Mouse (Mus musculus): Measurements from ENCODE around the gene Ube2e3. TPM values are rescaled to one million over a fixed set of nuclear protein-coding genes. Genes with fewer than 3 reads are reported as not detected.

Ube2e3 gene
- polyA plus RNA-seq, 1 experiment from 2014 or later, result 224 TPM

DNA sequence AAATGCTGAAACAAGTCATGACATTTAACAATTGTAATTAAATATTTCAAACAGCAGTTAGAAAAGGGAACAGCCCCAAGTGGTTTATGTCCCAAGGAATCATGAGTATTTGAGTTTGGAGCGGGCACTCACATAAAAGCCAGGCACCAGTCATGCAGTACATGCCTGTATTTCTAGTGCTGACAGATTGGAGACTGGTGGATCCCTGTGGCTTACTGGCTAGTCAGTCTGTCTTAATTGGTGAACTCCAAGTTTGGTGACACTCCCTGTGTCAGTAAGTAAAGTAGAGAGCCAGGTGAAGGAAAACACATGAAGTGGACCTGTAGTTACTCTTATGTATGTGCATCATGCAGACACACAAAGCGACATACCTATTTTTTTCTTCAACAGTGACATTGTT is 27.3 kb downstream of the Ube2e3 start:
- H3K36me3 ChIP-seq, result no peaks in the 10 kb centered on the region
- H3K9ac ChIP-seq, result no peak overlapping the region
- H3K27me3 ChIP-seq, result no peaks in the 10 kb centered on the region
- no peaks in the 10 kb centered on the region for H3K9me3 ChIP-seq
- no peak for ATAC-seq (ENCODE audit: low FRiP score, low read depth)
- H3K4me3 ChIP-seq, result no peak overlapping the region
- H3K4me1 ChIP-seq, result 0 out of 2 replicates have a peak, but pooled peaks cover 4% of the 10 kb centered on the region
- no peak overlapping the region for H3K27ac ChIP-seq
- H3K4me2 ChIP-seq (replicated peaks), result no peak overlapping the region
- WGBS, result 82% methylated on average over 2 of the region's 2 CpGs

DNA sequence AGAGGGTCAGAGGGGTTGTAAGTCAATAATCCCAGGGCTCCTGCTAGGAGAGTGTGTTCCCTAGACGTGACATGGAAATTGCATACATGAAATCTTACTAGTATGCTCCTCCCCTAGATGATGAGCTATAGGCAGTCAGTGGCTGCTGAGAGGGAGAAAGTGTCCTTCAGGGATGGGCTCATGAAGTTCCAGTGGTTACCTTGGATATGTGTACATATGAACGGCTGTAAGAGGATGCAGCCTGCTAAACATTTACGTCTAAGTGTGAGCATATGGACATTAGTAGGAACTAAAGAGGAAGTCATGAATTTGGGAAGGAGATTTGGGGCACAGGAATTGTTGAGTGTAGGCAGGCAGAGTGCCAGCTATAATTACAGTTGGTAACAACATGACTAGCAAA is 38.0 kb downstream of the Ube2e3 start:
- H3K4me3 ChIP-seq, result no peak overlapping the region
- no peaks in the 10 kb centered on the region for H3K36me3 ChIP-seq
- no peaks in the 10 kb centered on the region for H3K9me3 ChIP-seq
- peaks cover 11% of the 10 kb centered on the region for H3K4me1 ChIP-seq
- H3K4me2 ChIP-seq (replicated peaks), result no peak overlapping the region
- H3K9ac ChIP-seq, result no peak overlapping the region
- H3K27ac ChIP-seq, result no peak overlapping the region
- no peak for ATAC-seq (ENCODE audit: low FRiP score, low read depth)
- no peaks in the 10 kb centered on the region for H3K27me3 ChIP-seq
- 34% methylated on average over 3 of the region's 3 CpGs for WGBS

DNA sequence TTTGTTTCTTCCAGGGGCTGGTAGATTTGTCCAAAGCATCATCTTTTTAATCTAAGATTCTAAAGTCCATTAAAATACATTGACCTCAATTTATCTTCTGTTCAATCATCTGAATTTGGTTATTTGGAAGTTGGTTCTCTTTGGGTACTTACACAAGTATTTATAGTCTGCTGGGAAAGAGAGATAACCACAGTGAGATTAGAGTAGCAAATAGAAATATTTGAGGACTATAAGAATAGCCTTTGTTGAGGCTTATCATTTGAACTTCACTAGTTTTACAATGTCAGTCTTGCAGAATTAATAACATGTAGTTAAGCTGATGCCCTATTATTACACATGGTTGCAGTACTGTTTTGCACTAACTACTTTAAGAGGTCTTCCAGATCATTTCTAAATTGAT is 43.6 kb downstream of the Ube2e3 start:
- no peaks in the 10 kb centered on the region for H3K27me3 ChIP-seq
- ATAC-seq (ENCODE audit: low FRiP score, low read depth), result no peak

DNA sequence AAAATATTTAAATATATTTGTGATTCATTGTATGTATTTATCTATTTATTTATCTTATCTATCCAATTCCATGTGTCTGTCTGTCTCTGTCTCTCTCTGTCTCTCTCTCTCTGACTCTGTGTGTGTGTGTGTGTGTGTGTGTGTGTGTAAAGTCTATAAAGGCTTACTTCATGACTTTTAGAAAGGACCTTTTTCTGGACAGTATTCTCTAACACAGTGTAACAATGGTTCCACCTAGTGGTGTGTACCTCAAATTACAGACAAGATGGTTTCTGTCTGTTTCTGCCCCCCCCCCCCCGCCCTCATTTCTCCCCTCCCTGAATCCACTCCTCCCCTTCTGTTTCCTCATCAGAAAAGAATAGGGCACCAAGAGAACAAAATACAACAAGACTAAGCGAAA is 46.9 kb downstream of the Ube2e3 start:
- no peaks in the 10 kb centered on the region for H3K9me3 ChIP-seq
- no peaks in the 10 kb centered on the region for H3K27me3 ChIP-seq
- no peak for ATAC-seq (ENCODE audit: low FRiP score, low read depth)
- peaks cover 6% of the 10 kb centered on the region for H3K36me3 ChIP-seq
- WGBS, result 83% methylated on average over 2 of the region's 2 CpGs
- H3K27ac ChIP-seq, result no peak overlapping the region
- no peaks in the 10 kb centered on the region; the same call in 1 of the 2 replicates for H3K4me1 ChIP-seq
- H3K9ac ChIP-seq, result no peak overlapping the region
- H3K4me2 ChIP-seq (replicated peaks), result no peak overlapping the region
- H3K4me3 ChIP-seq, result no peak overlapping the region

More for the DNA sequence above, 43.6 kb downstream of the Ube2e3 start:
- Histone ChIP-seq H3K4me2 (replicated peaks) (no peak overlapping the region), H3K36me3 (peaks cover 6% of the 10 kb centered on the region), H3K4me3 (no peak overlapping the region), H3K4me1 (no peaks in the 10 kb centered on the region; the same call in 1 of the 2 replicates), H3K27ac (no peak overlapping the region), H3K9me3 (no peaks in the 10 kb centered on the region), H3K9ac (no peak overlapping the region)

DNA sequence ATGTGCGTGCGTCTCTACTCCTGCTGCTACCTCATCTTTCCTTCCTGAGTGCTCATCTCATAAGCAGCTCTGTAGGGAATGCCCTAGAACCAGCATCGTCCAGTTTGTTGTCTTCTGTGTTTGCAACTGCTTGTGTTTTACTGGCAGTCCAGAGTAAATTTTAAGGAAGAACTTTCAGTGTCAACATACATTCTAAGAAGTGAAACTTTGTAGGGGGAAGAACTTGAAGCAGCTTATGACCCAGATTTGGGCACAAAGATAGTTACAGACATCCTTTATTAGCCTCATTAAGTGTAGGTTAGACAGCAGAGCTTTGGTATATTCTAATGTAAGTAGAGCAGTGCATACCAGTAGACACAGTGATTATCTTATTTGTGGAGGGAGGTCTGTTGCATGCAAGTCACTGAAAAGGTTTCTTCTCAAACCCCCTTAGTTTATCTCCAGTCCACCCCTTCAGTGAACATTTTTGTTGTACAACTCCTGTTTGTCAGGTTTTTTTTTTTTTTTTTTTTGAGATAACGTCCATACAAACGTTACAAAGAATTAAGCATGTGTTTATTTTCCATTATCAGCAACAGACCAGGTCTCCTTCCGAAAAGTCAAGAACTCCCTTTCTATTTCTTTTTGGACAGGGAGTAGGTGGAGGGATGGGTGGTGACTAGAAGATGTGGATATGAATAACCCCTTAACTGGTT is 55.2 kb downstream of the Ube2e3 start:
- H3K4me1 ChIP-seq, result 0 out of 2 replicates have a peak, but pooled peaks cover 4% of the 10 kb centered on the region
- H3K4me2 ChIP-seq (replicated peaks), result no peak overlapping the region
- no peak overlapping the region for H3K9ac ChIP-seq
- H3K27ac ChIP-seq, result no peak overlapping the region
- H3K36me3 ChIP-seq, result peaks cover 10% of the 10 kb centered on the region
- WGBS, result 83% methylated on average over 6 of the region's 6 CpGs
- no peaks in the 10 kb centered on the region for H3K9me3 ChIP-seq
- H3K27me3 ChIP-seq, result no peaks in the 10 kb centered on the region
- H3K4me3 ChIP-seq, result no peak overlapping the region
- ATAC-seq (ENCODE audit: low FRiP score, low read depth), result no peak

DNA sequence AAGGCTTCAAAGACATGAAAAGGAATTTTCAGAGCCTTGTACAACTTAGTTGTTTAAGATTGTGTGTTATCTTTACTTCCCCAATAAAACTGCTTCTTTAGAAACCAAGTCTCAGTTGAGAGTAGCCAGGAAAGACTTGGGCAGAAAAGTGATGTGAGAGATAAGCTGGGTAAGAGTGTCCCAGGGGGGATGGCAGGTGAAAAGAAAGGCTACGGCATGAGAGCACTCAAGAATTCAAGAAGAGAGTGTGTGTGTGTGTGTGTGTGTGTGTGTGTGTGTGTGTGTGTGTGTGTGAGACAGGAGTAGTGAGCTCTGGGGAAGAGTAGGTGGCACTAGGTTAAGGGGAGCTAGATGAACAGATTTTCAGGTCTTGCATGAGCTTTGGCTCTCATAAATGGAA is 57.9 kb downstream of the Ube2e3 start:
- no peak overlapping the region for H3K9ac ChIP-seq
- H3K9me3 ChIP-seq, result no peaks in the 10 kb centered on the region
- peaks cover 10% of the 10 kb centered on the region for H3K36me3 ChIP-seq
- no peak overlapping the region for H3K4me2 ChIP-seq (replicated peaks)
- H3K4me3 ChIP-seq, result no peak overlapping the region
- peaks cover 11% of the 10 kb centered on the region; the same call in 1 of the 2 replicates for H3K4me1 ChIP-seq
- no peak overlapping the region for H3K27ac ChIP-seq
- ATAC-seq (ENCODE audit: low FRiP score, low read depth), result no peak
- H3K27me3 ChIP-seq, result no peaks in the 10 kb centered on the region
- WGBS, result 54% methylated on average over 1 of the region's 1 CpGs

DNA sequence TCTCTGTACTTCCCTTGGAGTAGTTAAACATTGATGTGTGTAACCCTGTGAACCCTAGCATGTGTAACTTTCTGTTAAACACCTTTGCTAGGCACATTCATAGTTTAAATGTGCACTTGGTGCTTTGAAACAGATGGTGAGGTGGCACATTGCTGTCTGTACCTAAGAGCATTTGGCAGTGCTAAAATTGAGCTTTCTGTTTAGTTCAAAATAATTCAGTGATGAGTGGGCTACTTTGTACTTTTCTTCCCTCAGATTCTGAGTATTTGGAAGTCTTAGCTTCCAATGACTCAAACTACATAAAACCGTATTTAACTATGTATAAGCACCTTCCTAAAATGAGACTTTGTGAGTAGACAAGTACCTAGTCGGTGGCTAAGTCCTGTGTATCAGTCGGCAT is 59.7 kb downstream of the Ube2e3 start:
- no peak overlapping the region for H3K4me3 ChIP-seq
- H3K9me3 ChIP-seq, result no peaks in the 10 kb centered on the region
- H3K36me3 ChIP-seq, result peaks cover 5% of the 10 kb centered on the region; the same call in 1 of the 2 replicates
- no peak for ATAC-seq (ENCODE audit: low FRiP score, low read depth)
- WGBS, result 80% methylated on average over 3 of the region's 3 CpGs
- no peak overlapping the region for H3K4me2 ChIP-seq (replicated peaks)
- peaks cover 11% of the 10 kb centered on the region; the same call in 1 of the 2 replicates for H3K4me1 ChIP-seq
- no peaks in the 10 kb centered on the region for H3K27me3 ChIP-seq
- H3K9ac ChIP-seq, result no peak overlapping the region
- H3K27ac ChIP-seq, result no peak overlapping the region

DNA sequence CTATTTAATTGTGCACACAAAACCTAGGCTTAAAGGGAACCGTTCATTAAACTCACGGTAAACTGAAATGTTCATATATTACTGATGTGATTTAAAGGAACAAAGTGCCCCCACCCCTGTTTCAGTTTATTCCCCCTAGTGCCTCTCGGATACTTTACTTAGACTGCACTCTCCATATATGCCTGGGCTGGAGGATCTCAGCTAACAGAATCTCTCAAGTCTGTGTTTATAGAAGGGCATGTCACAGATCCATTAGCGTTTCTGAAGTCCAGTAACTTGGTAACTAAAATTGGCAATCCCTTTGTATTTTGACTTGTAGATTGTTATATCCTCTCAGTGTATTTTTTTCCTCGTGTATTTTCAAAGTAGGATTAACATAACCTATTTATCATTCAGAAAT is 60.2 kb downstream of the Ube2e3 start:
- ATAC-seq (ENCODE audit: low FRiP score, low read depth), result no peak
- Histone ChIP-seq H3K4me2 (replicated peaks) (no peak overlapping the region), H3K27ac (no peak overlapping the region), H3K36me3 (peaks cover under 1% of the 10 kb centered on the region; the same call in 1 of the 2 replicates), H3K4me3 (no peak overlapping the region), H3K9me3 (no peaks in the 10 kb centered on the region), H3K9ac (no peak overlapping the region), H3K27me3 (no peaks in the 10 kb centered on the region), H3K4me1 (peaks cover 11% of the 10 kb centered on the region; the same call in 1 of the 2 replicates)
- WGBS, result 68% methylated on average over 5 of the region's 5 CpGs

DNA sequence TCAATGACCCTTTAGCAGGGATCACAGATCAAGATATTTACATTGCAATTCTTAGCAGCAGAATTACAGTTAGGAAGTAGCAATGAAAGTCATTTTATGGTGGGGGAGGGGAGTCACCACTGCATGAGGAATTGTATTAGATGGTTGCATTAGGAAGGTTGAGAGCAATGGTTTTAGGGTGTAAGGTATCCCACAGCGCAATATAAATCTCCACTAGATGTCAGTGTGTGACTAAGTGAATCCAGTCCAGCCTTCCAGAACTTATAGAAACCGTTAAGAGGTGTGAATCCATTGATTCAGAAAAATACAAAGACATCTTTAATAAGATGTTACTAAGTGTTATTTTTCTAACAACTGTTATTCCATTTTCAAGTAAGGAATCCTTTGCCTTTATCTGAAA is 63.4 kb downstream of the Ube2e3 start:
- Histone ChIP-seq H3K9me3 (no peaks in the 10 kb centered on the region), H3K36me3 (no peaks in the 10 kb centered on the region), H3K4me2 (replicated peaks) (no peak overlapping the region), H3K27ac (no peak overlapping the region), H3K4me3 (no peak overlapping the region), H3K9ac (no peak overlapping the region), H3K4me1 (peaks cover 11% of the 10 kb centered on the region; the same call in 1 of the 2 replicates), H3K27me3 (no peaks in the 10 kb centered on the region)
- no peak for ATAC-seq (ENCODE audit: low FRiP score, low read depth)
- 33% methylated on average over 2 of the region's 2 CpGs for WGBS

DNA sequence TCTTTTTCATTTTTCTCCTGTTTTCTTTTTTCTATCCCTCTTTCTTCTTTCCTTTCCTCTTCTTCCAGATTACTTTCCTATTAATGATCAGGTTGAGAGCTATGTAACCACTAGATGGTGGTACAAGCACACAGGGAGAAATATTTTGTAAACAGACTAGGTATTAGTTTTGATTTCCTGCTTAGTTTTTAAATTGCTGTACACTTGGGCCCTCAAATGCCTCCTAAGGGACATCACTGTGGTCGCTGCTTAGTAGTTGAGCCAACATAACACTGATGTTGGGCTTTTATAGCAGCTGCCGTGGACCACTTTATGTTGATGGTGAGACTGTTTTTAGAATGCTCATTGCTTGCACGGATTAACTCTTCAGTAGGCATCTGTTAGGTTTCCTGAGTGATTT is 91.5 kb downstream of the Ube2e3 start:
- Histone ChIP-seq H3K9me3 (no peaks in the 10 kb centered on the region), H3K27me3 (no peaks in the 10 kb centered on the region; the same call in 1 of the 2 replicates), H3K27ac (no peak overlapping the region), H3K9ac (no peak overlapping the region), H3K4me2 (replicated peaks) (peak overlapping the region; percentile 38), H3K4me1 (peaks cover 10% of the 10 kb centered on the region), H3K36me3 (no peaks in the 10 kb centered on the region), H3K4me3 (no peak overlapping the region)
- 16% methylated on average over 3 of the region's 3 CpGs for WGBS
- 0 out of 2 replicates have a peak, but pooled peaks have one; percentile 24 for ATAC-seq (ENCODE audit: low FRiP score, low read depth)

DNA sequence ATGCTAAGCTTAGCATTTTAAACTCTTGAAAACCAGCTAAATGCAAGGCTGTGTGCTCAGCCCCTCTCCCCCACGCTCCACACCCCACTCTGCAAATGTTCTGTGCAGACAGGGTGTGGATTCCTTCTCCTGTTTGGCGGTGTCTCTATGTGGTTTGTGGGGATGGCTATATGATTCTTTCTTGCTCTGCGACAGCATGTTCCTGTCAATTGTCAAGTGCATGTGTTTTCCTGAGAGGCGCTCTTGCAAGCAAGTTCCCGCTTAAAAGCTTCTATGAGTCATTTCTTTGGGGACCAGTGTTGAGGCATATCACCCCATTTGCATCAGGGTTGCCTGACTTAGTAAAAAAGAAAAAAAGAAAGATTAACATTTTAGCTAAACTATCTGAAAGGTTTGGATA is 92.4 kb downstream of the Ube2e3 start:
- WGBS, result 66% methylated on average over 5 of the region's 5 CpGs
- no peaks in the 10 kb centered on the region for H3K36me3 ChIP-seq
- H3K9me3 ChIP-seq, result no peaks in the 10 kb centered on the region
- H3K4me1 ChIP-seq, result peaks cover 10% of the 10 kb centered on the region
- H3K4me3 ChIP-seq, result no peak overlapping the region
- H3K27me3 ChIP-seq, result no peaks in the 10 kb centered on the region; the same call in 1 of the 2 replicates
- no peak for ATAC-seq (ENCODE audit: low FRiP score, low read depth)
- H3K27ac ChIP-seq, result no peak overlapping the region
- H3K9ac ChIP-seq, result no peak overlapping the region
- H3K4me2 ChIP-seq (replicated peaks), result no peak overlapping the region

DNA sequence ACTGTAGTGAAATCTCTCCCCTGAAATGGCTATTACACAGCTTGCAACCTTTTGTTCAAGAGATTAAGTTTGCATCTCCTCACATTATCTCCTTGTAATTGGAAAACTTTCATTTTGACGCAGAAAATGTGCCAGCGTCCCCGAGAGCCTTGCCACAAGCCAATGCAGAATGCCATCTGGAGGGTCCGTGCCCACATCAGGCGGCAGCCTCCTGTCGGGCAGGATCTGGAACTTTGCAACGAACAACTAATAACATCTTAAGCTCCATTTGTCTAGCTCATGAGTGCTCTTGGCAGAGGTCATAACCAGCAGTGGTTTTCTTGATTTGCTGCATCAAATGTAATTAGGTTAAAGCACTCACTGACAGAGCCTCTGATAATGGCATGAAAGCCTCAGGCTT is 93.1 kb downstream of the Ube2e3 start:
- Histone ChIP-seq H3K4me2 (replicated peaks) (no peak overlapping the region), H3K9me3 (no peaks in the 10 kb centered on the region), H3K9ac (no peak overlapping the region), H3K27me3 (no peaks in the 10 kb centered on the region; the same call in 1 of the 2 replicates), H3K4me3 (no peak overlapping the region), H3K27ac (no peak overlapping the region), H3K36me3 (no peaks in the 10 kb centered on the region), H3K4me1 (peaks cover 10% of the 10 kb centered on the region)
- no peak for ATAC-seq (ENCODE audit: low FRiP score, low read depth)
- 31% methylated on average over 7 of the region's 7 CpGs for WGBS

DNA sequence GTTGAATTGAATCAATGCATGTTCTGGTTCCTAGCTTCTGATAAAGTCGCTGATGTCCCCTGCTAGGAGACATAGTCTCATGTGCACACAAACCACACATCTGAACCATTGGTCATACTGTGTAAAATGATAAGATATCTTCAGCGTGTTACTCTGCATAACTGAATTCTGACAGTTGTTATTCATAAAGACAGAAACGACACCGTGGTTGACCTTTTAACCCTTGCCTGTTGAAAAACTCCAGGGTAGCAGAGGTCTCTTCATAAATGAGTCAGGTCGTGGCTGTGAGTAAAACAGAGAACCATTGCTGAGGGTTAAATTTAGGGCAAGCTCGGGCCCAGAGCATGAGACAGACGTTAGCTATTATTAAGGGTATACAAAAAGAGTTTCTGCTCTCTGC is 93.7 kb downstream of the Ube2e3 start:
- Histone ChIP-seq H3K27ac (no peak overlapping the region), H3K4me3 (no peak overlapping the region), H3K9me3 (no peaks in the 10 kb centered on the region), H3K36me3 (no peaks in the 10 kb centered on the region), H3K4me2 (replicated peaks) (no peak overlapping the region), H3K4me1 (peaks cover 10% of the 10 kb centered on the region), H3K27me3 (no peaks in the 10 kb centered on the region; the same call in 1 of the 2 replicates), H3K9ac (no peak overlapping the region)
- WGBS, result 20% methylated on average over 7 of the region's 7 CpGs
- ATAC-seq (ENCODE audit: low FRiP score, low read depth), result no peak
